Mouse (Mus musculus) gastrocnemius, adult 2 months (tissue): ENCODE results near the gene Ripply3. TPM values are rescaled to one million over a fixed set of nuclear protein-coding genes. Genes with fewer than 3 reads are reported as not detected.

Experiments
- DNase-seq: peaks from one replicate; pipeline ENCODE4 v3.0.0; 2022
- H3K27ac ChIP-seq: fragments of 200-600 bp; 2 replicates; pipeline ENCODE4 v1.8.1; 2022; ENCODE audit warnings: mild to moderate bottlenecking
- H3K4me3 ChIP-seq: fragments of 200-600 bp; 2 replicates; pipeline ENCODE4 v1.8.1; 2022; ENCODE audit warnings: mild to moderate bottlenecking, moderate library complexity
- CTCF ChIP-seq: fragments of 200-600 bp; IDR thresholded peaks from 2 replicates; pipeline ENCODE4 v1.8.1; 2022; ENCODE audit warnings: antibody characterized with exemption, mild to moderate bottlenecking, moderate library complexity
- intact Hi-C: fragments of 180-260 bp; cut with DNase I; formaldehyde crosslinking; loops from one replicate; pipeline ENCODE4 v1.15.1; 2025
- total RNA-seq, 2 experiments: library from RNA; stranded (reverse); gene quantifications; 2 replicates each; pipeline ENCODE4 v1.2.3; 2021

The Ripply3 gene
- total RNA-seq, 2 experiments from 2014 or later: 0.59 to 1.0 TPM

GRCm38 (mm10) chr16:94349588-94350286 is 21.5 kb downstream of the Ripply3 start:
- Histone ChIP-seq H3K4me3 (peak overlapping the region; percentile 50), H3K27ac (0 out of 2 replicates have a peak overlapping the region, but pooled peaks have one; percentile 4)
- no peak for TF ChIP-seq CTCF
- intact Hi-C loops: no loop called here
- no peak for DNase-seq

- DNase-seq: no peak
- intact Hi-C loops: no loop called here
- no peak overlapping the region for H3K4me3 ChIP-seq
- no peak for TF ChIP-seq CTCF
- H3K27ac ChIP-seq: no peak overlapping the region
Measured at GRCm38 (mm10) chr16:94350287-94350677, 22.1 kb downstream of the Ripply3 start.

GRCm38 (mm10) chr16:94354450-94354849 is 26.2 kb downstream of the Ripply3 start:
- TF ChIP-seq CTCF: no peak
- Histone ChIP-seq H3K27ac (no peak overlapping the region), H3K4me3 (no peak overlapping the region)
- DNase-seq: peak; percentile 18
- intact Hi-C loops: no loop called here

GRCm38 (mm10) chr16:94356046-94356445 is 27.8 kb downstream of the Ripply3 start:
- H3K27ac ChIP-seq: no peak overlapping the region
- DNase-seq: no peak
- intact Hi-C loops: no loop called here
- TF ChIP-seq CTCF: no peak
- H3K4me3 ChIP-seq: no peak overlapping the region

- TF ChIP-seq CTCF: no peak
- intact Hi-C loops: no loop called here
- Histone ChIP-seq H3K27ac (no peak overlapping the region), H3K4me3 (no peak overlapping the region)
- DNase-seq: no peak
Measured at GRCm38 (mm10) chr16:94356776-94357494, 28.7 kb downstream of the Ripply3 start.

- no peak overlapping the region for H3K27ac ChIP-seq
- no peak for TF ChIP-seq CTCF
- intact Hi-C loops: no loop called here
Measured at GRCm38 (mm10) chr16:94358091-94358490, 29.9 kb downstream of the Ripply3 start.

GRCm38 (mm10) chr16:94360578-94361350 is 32.5 kb downstream of the Ripply3 start:
- H3K27ac ChIP-seq: peak overlapping the region; percentile 52; the same call in 1 of the 2 replicates
- intact Hi-C loops: no loop called here
- no peak overlapping the region for H3K4me3 ChIP-seq
- no peak for TF ChIP-seq CTCF
- no peak for DNase-seq

More at GRCm38 (mm10) chr16:94358091-94358490, 29.9 kb downstream of the Ripply3 start:
- no peak overlapping the region for H3K4me3 ChIP-seq
- no peak for DNase-seq

GRCm38 (mm10) chr16:94362174-94362873 is 34.1 kb downstream of the Ripply3 start:
- intact Hi-C loops: no loop called here
- DNase-seq: peak; percentile 42
- no peak overlapping the region for H3K27ac ChIP-seq

GRCm38 (mm10) chr16:94363814-94364213 is 35.6 kb downstream of the Ripply3 start:
- intact Hi-C loops: no loop called here
- H3K27ac ChIP-seq: no peak overlapping the region
- H3K4me3 ChIP-seq: no peak overlapping the region
- no peak for TF ChIP-seq CTCF
- no peak for DNase-seq

More at GRCm38 (mm10) chr16:94362174-94362873, 34.1 kb downstream of the Ripply3 start:
- TF ChIP-seq CTCF: no peak
- H3K4me3 ChIP-seq: no peak overlapping the region

- Histone ChIP-seq H3K4me3 (no peak overlapping the region), H3K27ac (no peak overlapping the region)
- intact Hi-C loops: no loop called here
- TF ChIP-seq CTCF: no peak
- DNase-seq: no peak
Measured at GRCm38 (mm10) chr16:94365435-94365834, 37.2 kb downstream of the Ripply3 start.

- intact Hi-C loops: loop anchor here (5.0 kb wide), 2 partner anchors 57 to 158 kb away; partner anchors contain the start of genes Hlcs and Vps26c
- H3K4me3 ChIP-seq: peak overlapping the region; percentile 91
- H3K27ac ChIP-seq: peak overlapping the region; percentile 99
- TF ChIP-seq CTCF: no peak
- no peak for DNase-seq
Measured at GRCm38 (mm10) chr16:94369596-94370172, 41.5 kb downstream of the Ripply3 start.
